Mouse (Mus musculus): Measurements from ENCODE around the gene Stn1.
"Not testable (repeated sequence)": the region's sequence is repeated elsewhere in the genome, so short reads cannot be mapped to it uniquely, and the experiment has no call there.

The Stn1 gene

DNA sequence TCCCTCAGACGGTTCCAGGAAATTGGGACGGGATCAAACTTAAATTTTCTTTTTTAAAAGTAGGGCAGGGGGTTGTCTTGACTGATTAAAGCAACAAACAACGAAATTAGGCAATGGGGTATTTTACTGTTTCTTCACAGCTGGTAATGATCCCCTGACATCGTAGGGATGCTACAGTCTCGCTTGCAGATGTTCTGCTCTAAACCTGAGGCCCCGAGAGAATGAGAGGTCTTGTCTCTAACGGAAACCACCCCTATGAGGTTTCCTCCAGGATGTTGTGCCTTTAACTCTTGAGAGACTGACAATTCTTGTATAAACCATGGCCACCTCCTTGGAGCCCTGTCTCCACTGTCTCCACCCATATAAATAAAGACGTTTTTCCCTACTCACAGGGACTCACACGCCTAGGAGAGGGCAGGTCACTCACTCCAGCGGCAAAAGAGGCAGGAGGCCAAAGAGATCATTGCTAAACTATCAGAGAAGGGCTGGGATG is at the start of gene Stn1:
Gene Stn1 (minus strand): TSS at position 208 of the 493 bp plus-strand sequence.
- no peak for DNase-seq

DNA sequence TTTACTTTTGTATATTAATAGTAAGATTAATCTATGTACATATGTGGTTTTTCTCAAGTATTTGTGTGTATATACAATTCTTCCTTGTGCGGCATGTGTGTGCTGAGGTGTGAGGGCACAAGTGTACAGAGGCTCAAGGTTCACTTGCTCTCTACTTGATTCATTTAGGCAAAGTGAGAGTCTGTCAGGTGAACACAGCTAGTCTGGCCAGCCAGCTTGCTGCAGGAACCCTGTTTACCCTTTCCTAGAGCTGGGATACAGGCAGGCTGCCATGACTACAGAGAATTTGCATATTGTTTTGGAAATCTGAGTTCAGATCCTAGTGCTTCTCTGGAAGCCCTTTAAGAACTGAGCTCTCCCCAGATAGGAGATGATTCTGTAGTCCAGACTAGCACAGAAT is 49.7 kb upstream of the Stn1 start:
- no peak for DNase-seq

- DNase-seq = no peak
Measured at GRCm38 (mm10) chr19:47585772-47586171, 48.5 kb upstream of the Stn1 start.

DNA sequence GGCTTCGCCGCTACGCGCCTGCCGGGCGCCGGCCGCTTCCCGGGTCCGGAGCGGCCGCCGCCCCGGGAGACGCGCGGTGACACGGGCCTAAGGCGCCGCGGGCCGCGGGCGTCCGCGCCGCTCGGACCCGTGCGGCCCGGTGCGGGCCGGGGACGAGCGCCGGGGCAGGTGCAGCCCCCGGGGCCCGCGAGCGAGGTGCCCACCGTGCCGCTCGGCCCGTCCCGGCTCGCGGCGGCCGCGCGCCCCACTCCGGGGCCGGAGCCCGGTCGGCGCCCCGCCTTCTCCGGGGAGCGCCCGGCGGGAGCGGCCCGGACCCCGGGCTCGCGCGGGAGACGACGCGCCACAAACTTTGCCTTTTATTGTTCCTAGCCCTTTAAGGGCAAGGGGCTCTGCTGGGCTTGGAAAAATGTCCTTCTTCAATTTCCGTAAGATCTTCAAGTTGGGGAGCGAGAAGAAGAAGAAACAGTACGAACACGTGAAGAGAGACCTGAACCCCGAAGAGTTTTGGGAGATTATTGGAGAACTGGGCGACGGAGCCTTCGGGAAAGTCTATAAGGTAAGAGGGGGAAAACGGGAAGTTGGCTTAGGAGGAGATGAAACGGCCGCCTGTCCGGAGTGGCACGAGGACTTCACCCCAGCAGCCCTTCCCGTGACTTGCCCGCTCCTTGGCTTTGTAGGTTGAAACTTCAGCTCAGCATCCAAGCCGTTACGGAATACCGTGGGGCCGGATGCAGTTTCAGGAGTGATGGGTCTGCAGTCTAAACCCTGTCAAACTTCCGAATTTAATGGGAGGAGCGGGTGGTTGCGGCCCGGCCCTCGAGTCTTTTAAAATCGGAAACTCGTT is 42.7 kb upstream of the Stn1 start:
- DNase-seq = peak; percentile 11

GRCm38 (mm10) chr19:47579225-47579787 is 42.0 kb upstream of the Stn1 start, which contains the start of gene Slk:
Slk (plus strand) TSS chr19:47579678.
- DNase-seq = peak; percentile 85

GRCm38 (mm10) chr19:47578581-47579224 is 41.4 kb upstream of the Stn1 start:
- DNase-seq = peak; percentile 31

DNA sequence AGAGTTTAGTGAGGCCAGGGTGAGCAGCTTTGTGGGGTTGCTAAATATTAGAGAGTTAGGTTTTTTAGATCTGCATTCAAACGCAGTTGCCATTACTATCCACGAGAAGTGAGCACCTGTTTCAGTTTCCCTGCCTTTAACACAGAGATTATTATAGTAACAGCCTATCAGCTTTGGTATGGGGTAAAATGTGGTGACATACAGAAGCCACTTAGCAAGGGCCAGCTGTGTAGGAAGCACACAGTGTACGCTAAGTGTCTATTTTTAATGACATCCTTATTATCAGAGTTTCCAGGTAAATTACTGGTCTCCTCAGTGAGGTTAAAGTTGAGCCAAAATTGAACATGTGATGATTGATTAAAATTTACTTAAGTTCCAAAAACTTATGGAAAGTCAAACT is 36.4 kb upstream of the Stn1 start:
- no peak for DNase-seq

GRCm38 (mm10) chr19:47571981-47572380 is 34.7 kb upstream of the Stn1 start:
- DNase-seq = not testable (repeated sequence)

DNA sequence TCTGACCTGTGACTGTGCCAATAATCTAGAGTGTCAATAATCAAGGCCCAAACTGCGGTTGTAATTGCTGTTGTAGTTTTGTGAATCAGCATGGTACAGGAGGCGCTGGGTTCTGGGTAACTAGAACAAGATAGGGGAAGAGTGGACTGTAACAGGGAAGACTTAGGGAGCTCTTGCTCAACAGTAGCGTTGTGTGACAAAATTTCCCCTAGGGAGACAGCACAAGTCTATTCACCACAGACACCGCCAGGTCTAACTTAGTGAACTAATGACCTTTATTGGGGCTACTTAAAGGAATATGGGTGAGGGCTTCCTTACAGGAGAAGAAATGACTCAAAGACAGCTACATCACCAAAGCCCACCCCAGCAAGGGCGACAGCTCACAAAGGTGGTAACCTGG is 32.7 kb upstream of the Stn1 start:
- DNase-seq = no peak

GRCm38 (mm10) chr19:47565994-47566393 is 28.7 kb upstream of the Stn1 start:
- DNase-seq = no peak

- no peak for DNase-seq
Measured at GRCm38 (mm10) chr19:47565031-47565654, 27.8 kb upstream of the Stn1 start.

DNA sequence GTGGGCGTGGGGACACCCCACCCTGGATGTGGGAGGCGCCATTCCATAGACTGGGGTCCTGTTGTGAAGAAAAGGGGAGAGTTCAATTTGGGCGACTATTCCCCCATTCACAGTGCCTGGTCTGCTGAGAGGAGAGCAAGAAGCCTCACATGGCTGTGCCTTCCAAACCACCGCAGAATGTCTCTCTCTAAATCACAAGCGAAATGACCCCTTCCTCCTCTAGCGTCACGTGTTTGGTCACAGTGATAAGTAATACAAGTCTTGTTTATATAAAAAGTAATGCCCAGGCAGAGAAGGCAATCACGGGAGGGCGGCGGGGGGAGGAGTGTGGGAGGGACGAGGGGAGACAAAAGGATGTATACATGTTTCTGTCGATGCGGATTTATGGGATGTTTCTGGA is 26.4 kb upstream of the Stn1 start:
- DNase-seq = no peak

DNA sequence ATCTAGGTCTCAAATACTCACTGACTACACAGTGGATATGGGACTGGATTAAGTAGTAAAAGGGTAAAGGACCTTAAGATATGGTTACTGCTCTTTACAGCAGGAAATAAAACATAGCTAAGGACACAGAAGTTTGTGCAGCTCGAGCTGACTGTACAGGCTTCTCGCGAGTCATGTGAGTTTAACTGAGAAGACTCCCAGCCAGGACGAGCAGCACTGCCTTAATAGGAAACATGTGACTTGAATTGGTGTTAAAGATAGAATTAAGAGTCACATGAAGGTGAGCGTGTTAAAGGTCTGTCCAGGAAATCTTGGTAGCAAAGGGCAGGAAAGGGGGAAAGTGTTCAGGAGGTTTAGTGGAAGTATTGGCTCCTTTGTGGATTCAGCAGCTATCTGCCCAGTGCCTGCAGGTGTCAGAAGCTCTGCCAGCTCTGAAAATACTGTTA is 24.7 kb upstream of the Stn1 start:
- DNase-seq = no peak

GRCm38 (mm10) chr19:47560544-47561161 is 23.3 kb upstream of the Stn1 start:
- no peak for DNase-seq

DNA sequence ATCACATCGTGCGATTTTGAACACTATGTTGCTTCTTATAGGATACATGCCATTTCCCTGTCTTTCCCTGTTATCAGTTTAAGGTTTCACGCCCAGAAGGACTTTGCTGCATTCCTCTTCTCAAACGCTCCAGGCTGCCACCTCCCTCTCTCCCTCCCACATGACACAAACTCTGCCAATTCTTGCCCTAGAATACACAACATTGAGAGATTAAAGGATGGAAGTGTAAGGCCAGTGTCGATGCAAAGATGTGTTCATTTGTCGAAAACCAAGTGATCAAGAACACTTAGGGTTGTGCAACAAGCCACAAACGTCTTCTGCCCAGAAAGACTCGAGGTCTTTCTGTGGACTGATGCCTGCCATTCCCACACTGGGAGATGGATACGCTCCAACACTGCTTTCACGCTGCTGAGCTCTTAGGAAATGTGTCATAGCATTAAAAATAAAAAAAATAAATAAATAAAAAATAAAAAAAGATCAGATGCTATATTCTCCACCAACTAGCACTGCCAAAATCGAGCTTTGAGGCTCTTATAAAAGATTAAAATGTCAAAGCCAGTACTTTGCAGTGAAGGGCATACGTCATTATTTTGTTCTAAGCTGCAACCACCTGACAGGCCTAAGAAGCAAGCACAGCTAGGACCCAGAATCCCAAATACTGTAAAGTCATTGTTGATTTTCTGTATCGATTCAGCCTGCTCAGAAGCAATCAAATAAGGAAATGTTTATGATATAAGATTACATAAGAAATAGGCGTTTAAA is 22.6 kb upstream of the Stn1 start:
- DNase-seq = no peak

DNA sequence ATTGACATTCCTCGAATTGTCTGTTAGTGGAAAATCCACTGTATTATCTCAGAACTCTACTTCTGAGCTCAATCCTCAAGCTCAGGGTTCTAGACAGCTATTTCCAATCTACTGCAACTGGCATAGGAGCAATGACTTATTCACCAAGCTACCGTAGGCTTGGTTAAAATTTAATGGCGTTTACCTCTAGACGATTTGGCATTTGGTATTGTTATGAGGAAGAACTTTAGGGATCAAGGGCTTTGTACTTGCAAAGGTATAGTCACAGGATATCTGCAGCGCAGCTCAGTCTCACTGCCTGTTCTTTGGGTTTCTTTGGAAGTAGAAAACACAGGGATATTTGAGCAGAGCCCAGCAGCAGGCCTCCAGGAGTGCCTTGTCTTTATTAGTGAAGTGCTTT is 21.8 kb upstream of the Stn1 start:
- no peak for DNase-seq

DNA sequence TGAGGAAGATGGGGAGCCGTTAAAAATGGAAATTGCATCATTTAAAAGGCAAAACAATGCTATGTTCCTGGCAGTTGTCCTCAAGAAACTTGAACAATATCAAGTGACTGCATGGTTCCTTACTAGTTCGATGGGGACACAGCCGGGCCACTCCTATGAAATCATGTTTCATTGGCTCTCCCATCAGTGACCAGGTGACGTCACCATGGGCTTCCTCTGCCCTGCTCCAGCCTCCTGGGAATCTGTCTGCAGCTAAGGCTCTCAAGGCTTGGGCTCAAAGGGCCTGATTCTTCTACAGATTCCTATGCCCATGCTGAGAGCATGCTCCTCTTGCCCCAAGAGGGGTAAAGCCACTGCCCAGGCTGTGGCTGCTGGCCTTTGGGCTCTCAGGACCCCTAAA is 12.3 kb upstream of the Stn1 start:
- DNase-seq = no peak

DNA sequence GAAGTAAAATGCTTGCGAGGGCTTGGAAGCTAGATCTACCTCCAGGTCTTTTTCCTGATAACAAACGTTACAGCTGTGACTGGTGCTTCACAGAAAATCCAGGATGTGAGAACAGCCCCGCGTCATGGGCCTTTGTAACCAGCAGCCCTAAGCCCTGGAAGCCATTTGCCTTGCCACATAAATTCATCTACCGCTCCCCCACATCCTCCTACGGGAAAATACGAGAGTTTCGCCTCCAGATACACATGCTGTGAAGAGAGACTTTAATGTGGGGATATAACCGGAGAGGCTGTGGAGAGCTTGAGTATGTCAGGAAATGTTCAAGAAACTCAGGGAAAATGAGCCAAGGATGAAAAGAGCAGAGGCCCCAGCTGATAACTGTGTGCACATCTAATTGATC is 11.9 kb upstream of the Stn1 start:
- no peak for DNase-seq

DNA sequence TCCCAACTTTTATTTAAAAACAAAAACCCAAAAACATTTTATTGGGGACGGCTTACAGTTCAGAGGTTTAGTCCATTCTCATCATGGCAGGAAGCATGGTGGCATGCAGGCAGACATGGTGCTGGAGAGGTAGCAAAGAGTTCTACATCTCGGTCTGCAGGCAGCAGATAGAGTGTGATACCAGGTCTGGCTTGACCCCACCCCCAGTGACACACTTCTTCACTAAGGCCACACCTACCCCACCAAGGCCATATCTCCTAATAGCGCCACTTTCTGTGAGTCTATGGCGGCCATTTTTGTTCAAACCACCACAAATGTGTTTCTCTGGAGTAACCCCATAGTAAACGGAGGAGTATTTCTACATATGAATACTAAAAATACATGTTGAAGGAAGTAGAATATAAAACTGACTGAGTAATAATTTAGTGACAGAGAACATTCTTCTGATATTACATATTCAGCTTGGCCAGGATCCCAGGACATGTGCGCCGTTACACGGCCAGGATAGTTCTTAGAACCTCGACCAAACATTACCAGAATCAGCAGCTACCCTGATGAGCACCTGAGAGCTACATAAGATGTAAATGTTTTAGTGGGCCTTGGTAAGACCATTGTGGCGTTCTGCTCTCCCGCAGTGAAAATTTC is 11.2 kb upstream of the Stn1 start:
- no peak for DNase-seq

DNA sequence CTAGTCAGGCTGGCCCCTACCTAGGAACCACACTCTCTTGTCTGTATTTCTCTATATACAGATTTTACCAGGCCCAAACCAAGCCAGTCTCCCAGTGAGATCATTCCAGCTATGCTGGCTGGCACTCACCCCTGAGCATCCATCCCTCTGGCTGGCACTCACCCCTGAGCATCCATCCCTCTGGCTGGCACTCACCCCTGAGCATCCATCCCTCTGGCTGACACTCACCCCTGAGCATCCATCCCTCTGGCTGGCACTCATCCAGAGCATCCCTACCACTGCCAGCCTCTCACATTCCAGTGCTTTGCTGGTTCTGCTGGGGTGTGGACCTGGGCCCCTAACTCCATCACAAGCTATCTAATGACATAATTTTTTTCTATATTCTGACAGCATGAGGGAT is 8.2 kb upstream of the Stn1 start:
- DNase-seq = no peak

DNA sequence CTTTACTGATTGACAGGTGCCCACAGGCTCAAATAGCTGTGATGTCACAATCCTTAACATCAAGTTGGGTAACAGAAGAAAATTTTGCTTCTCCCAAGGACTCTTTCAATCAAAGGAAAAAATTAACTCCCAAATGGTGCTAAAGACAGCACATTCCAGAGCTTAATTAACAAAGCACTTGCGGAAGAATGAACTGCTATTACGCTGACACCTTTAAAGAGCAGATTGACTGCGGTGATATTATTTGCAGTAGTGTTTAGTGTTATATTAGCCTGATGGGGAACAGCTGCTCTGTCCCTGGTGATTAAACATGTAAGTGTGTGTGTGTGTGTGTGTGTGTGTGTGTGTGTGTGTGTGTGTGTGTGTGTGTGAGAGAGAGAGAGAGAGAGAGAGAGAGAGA is 7.7 kb upstream of the Stn1 start:
- no peak for DNase-seq

DNA sequence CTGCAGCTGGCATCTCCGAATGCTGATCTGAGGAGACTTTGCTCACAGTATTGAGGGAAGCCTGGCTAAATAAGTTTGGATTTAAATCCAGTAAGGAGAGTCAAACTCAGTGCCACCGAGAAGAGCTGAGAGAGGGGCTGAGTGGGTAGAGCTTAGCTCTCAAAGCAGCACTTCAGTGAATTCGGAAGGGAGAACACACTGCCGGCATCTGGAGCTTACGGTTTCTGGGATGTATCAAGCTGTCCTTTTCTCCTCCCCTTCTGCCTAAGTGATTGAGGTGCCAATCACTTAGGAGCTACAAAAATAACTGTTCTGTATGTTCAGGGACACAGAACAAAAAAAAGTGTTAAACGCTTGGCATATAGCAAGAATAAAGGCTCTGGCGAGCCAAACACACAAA is 5.1 kb upstream of the Stn1 start:
- DNase-seq = no peak

All from cerebellum, adult 11 months (tissue).